Mouse (Mus musculus) gastrocnemius, postnatal 14 days (tissue): ENCODE data around the gene Qprt. TPM values are rescaled to one million over a fixed set of nuclear protein-coding genes. Genes with fewer than 3 reads are reported as not detected.

Experiments
- DNase-seq: peaks from one replicate; pipeline ENCODE4 v3.0.0; 2021; ENCODE audit warnings: mixed read lengths
- intact Hi-C: fragments of 180-260 bp; cut with DNase I; formaldehyde crosslinking; loops from one replicate; pipeline ENCODE4 v1.15.1; 2025; ENCODE audit warnings: low total_unique reads
- total RNA-seq, 2 experiments: library from RNA; stranded (reverse); gene quantifications; 2 replicates each; pipeline ENCODE4 v1.2.3; 2021

The Qprt gene
- total RNA-seq, 2 experiments from 2014 or later = 0.97 to 1.4 TPM

DNA sequence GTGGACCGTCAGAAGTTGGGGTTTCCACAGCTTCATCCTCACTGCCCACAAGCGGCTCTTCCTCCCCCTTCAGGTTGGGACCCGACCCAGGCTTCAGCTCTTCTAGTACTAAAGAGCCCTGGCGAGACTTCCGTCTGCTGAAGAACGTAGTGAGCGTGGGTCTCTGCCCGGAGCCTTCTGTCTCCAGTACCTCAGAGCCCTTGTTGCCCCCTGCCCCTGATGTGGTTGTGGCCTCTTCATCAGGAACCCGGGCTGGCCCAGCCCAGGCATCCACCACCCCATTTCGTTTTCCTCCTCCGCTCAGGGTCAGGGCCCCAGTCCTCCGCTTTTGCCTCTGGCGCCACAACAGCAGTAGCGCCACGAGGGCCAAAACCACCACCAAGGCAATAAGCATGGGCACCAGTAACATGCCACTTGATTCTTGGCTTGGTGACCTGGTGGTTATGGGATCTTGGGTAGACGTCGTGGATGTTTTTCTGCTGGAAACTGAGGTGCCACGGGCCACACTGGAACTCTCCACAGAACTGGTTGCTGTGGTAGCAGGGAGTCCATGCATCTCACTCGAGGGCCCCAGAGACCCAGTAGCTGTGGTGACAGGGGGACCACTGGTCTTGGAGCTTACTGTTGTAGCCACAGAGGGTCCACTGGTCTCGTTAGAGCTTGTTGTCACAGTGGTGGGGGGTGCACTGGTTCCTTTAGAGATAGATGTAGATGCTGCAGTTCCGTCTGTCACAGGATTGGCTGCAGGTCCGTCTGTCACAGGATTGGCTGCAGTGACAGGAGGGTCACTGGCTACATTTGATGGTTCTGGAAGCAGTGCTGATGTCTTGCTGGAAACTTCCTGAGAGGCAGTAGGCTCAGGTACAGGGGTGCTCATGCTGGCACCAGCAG is 14.4 kb upstream of the Qprt start:
- intact Hi-C loops = no loop called here

DNA sequence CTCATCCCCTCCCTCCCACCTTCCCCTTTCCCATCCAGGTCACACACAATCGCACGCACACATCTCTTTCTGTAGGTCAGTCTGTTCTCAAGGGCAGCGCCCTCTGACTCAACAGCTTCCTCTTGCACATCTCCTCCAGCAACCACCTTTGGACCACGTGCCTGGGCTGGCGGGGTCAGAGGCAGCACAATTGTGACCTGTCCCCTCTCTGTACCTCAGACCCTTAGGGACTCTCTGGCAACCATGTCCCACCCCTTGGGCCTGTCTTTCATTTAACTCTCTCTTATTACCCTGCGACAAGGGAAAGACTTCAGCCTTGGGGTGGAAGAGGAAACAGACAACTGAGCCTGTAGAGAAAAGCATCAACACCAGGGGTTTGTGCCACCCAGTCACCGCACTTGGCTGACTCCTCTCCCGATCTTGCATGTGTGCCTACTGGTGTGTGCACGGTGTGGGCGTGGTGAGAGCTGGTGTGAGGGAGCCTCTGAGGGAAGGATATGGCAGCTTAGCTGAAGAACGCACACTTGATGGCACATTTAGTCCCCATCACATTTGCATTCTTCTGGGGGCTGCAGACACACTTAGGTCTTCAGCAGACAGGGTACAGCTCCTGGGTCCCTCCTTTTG is 12.9 kb upstream of the Qprt start:
- intact Hi-C loops = loop anchor here (5.0 kb wide), 1 partner anchor 47 kb away; no protein-coding TSS in a partner anchor

More for the DNA sequence above, 14.4 kb upstream of the Qprt start:
- DNase-seq = no peak

DNA sequence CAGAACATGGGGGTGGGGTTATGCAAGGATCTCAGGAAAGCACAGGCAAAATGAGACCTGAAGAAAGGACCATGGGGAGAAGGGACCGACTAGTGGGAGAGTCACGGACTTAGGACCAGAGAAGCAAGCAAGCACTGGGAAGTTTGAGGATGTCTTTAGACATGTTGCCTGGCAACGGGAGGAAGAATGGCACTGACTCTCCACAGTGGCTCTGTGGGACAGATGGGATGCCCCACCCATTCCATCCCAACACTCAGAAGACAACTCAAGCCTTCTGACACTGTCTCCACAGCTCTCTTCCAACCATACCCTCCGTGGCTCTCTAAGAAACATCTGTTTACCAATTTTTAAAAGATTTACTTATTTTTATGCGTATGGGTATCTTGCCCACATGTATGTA is 11.1 kb upstream of the Qprt start:
- intact Hi-C loops = loop anchor here (5.0 kb wide), 1 partner anchor 49 kb away; no protein-coding TSS in a partner anchor
- no peak for DNase-seq

More for the DNA sequence above, 12.9 kb upstream of the Qprt start:
- DNase-seq = no peak

DNA sequence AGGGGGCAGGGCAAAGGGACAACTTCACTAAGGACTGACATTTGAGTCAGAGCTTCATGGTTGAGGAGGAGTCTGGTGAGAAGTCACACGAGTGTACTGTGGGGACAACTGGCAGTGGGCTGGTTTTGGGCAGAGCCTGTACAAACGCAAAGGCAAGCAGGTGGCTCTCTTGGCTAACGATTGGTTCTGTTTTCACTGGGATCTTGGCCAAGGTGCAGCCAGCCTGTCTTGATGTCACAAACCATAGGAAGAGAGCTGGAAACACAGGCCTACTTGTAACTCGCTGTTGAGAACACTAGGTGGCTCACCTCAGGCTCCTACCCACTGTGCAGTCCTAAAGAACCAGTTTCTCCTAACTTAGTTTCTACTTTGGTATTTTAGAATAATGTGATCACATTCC is 7.6 kb upstream of the Qprt start:
- intact Hi-C loops = loop anchor here (5.0 kb wide), 1 partner anchor 53 kb away; no protein-coding TSS in a partner anchor
- no peak for DNase-seq

DNA sequence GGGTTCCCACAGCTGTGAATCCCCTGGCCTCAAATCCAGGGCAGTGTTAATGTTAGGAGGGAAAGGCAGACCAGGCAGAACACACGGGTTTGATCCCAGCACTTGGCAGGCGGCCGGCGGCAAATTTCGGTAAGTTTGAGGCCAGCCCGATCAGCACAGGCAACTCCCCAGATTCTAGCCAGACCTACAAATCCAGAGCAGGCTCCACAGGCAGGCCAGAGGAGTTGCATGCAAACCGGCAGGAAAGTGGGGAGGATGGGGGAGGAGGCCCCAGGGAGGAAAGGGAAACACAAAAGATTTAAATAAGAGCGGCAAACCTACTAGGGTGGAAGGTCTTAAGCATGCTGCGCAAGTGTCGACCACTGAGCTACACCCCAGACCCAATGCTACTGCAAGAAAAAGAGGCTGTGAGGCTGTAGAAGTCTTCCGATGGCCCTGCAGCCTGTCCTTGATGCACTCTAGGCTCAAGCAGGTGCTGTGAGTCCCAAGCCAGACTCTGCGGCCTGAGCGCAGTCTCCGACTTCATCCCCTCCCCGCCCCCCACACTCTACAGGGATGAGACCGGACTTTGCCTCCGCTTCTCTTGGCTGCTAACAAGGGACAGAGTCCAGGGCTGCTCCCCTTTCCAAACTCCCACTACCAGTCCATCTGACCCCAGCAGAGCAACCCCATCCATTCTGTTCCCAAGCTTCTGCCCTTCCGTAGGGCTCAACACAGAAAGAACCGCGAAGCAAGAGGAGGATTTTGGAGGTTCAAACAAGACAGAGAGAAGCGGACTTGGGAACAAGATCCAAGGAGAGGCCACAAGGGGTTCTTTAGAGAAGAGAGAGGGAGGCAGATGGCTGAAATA is 740 bp downstream of the Qprt start:
- DNase-seq = no peak

DNA sequence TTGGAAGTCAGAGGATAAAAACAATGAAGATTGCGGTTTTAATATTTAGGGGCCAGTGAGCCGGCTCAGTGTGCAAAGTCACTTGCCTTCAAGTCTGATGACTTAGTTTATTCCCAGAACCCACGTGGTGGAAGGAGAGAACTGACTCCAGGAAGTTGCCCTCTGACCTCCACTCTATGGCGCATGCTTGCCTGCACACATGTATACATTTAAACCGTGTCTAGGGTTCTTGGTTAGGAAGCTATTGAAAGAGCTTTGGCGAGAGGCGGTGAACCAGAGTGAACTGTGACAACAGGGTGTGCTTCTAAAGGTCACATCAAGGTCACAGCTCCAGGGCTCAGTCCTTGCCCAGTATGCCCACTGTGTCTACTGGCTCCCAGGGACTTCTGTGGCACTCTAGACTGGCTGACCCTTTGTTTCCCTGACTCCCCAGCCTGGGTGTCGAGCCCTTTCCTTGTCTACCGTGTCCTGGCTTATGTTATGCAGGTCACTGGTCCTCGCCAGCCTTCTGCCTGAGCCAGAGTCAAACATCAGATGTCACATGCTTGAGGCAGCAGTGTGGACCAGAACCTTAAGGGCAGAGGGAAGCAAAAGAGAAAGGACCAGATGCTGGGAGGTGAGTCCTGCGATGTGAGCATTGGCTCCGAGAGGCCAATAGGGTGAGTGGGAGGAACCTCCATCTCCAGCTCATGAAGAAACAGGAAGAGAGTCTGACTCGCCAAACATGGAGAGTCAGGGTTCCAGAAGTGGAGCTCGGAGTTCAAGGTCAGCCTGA is 3.2 kb downstream of the Qprt start:
- intact Hi-C loops = no loop called here
- no peak for DNase-seq

More for the DNA sequence above, 740 bp downstream of the Qprt start:
- intact Hi-C loops = no loop called here

DNA sequence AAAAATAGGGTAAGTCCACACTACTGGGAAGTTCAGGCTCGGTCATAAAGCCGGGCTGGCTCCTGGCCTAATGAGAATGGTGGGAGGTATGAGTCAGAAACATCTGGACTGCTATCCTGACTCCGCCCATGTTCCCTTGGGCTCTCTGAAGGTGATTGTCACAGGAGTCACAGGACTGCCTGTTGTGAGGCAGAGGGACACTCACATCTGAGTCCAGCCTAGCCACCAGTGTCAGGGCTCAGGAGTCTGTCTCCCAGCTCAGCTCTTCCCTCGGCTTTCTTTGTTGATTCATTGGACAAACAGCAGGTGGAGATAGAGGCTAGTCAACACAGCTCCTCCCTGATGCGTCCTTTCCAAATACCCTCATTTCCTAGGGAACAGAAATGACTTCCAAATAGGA is 4.1 kb downstream of the Qprt start:
- intact Hi-C loops = no loop called here
- DNase-seq = no peak

DNA sequence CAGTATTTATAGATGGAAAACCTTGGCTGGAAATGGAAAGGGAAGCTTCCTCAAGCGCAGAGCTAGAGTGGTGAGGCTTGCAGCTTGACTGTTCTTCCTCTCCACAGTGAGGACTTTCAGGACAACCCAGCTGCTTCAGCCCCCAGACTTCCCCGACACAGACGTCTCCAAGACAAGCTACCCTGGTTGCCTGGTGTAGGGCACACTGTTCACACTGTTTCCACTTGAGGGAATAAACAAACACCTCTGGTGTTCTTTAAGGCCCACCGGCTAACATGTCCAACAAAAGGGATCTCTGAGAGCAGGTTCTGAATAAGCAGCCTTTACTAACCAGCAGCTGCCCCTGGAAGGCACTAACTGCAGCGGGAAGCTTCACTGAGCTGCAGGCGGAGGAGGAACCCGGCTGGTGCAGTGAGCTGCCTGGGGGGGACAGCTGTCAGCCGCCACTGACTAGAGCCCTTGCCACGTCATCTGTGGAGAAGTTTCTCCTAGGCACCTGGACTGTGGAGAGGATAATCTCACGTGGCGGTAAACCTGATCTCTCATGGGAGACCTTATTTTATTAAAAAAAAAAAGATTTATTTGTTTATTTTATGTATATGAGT is 5.6 kb downstream of the Qprt start:
- DNase-seq = no peak
- intact Hi-C loops = no loop called here

DNA sequence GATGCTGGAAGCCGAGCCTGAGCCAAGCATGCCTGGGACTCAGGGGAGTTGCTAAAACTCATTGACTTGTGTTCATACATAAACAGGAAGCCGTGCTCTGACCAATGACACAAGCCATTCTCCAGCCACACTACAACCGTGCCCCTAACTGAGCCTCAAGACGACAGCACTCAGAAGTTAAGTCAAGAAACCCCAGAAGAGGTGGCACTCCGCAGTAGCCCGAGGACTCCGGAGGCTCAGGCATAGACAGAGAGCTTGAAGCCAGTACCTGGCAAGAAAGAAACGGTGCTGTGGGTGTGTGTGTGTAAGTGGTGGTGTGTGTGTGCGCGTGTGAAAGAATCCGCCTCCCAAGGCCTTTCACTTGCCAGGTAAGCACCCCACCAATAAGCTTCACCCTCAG is 7.1 kb downstream of the Qprt start:
- intact Hi-C loops = no loop called here
- DNase-seq = no peak

DNA sequence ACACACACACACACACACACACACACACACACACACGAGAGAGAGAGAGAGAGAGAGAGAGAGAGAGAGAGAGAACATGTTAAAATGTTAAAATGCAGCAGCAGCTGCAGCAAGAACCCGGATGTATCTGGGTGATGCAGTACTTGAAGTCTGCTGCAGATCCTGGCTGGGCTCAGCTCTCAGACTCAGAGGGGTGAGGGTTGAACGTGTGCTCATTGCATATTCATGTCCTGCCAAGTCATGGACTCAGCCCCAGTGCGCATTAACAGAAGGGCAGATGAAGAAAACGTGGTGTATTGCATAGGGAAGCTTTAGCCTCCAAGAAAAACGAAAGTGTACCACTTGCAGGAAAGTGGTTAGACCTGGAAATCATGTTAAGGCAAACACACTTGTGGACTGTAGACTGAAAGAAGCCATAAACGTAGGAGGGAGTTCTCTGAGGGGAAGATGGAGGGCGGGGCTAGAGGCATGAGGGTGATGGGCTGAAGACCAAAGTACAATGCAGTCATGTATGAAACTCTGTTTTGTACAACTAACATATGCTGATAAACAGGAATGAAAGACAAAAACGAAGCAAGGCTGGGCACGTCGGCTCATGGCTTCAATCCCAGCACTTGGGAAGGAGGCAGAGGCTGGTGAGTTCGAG is 8.3 kb downstream of the Qprt start:
- no peak for DNase-seq
- intact Hi-C loops = no loop called here

DNA sequence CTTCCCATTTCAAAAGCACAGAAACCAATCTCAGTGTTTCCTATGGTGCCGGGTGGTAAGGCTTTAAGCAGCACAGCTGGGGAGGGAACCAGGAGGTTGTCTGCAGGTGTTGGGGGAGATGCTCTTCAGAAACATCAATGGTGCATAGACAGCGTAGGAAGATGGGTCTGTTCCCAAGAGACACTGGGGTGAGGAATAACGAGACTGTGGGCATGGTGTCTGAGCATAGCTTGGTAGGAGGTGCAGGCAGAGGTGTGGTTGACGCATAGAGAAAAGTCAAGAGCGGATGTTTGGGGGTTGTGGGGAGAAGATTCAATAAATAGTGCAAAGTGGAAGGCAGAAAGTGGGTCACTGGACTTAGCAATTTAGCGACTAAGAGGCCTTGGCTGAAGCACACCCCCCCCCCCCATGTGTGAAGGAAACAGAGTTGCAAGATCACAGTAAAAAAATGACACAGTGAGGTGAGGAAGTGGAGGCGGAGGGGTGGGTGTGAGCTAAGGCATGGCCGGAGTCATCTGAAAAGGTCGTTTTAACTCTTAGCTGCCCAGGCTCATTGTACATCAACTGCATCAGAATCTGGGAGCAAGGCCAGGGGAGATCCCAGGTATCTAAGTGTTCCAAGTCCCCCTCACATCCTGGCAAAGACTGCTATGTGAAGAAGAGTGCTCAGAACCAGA is 9.0 kb downstream of the Qprt start:
- DNase-seq = no peak
- intact Hi-C loops = no loop called here

DNA sequence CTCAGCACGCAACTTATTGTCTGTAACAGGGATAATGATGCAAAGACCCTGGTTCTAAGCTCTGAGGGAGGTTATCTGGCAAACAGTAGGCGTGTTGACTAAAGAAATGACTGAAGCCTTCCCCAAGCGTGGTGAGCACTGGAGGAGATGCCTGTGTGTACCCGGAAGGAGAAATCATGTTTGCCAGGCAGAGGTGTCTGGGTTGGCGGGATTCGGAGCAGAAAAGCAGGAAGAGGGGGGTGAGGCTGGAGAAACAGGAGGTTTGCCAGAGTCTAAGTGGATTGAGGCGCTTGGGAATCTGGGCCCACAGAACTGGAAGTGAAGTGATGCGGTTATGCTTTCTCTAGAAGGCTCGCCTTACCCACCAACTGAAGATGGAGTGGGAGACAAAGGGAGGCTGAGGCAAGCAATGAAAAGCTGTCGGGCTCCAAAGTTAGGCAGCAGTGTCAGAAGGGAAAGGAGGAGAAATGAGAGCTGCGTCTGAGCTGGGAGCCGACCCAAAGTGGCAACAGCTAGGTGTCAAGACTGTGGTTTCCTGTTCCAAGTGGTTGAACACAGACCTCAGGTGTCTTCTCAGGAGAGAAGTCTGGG is 9.7 kb downstream of the Qprt start:
- no peak for DNase-seq
- intact Hi-C loops = no loop called here

DNA sequence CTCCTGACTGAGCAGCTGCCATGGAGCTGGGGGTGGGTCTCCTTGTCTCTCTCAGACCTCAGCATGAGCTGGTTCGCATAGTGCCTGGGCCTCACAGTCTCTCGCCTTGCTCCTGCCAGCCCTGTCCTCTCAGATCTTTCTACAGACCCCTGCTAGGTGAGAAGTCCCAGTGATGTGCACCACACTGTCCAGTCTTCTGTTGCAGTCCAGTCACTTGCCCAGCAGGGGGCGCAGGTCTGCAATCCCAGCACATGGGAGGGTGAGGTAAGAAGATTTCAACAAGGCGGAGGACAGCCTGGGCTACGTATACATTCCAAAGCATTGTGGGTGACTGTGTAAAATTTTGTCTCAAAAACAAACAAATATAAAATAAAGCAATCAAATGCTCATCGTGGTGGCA is 10.6 kb downstream of the Qprt start:
- peak; percentile 56 for DNase-seq
- intact Hi-C loops = loop anchor here (2.0 kb wide), 1 partner anchor 281 kb away; the partner anchor contains the start of gene 4930451I11Rik

DNA sequence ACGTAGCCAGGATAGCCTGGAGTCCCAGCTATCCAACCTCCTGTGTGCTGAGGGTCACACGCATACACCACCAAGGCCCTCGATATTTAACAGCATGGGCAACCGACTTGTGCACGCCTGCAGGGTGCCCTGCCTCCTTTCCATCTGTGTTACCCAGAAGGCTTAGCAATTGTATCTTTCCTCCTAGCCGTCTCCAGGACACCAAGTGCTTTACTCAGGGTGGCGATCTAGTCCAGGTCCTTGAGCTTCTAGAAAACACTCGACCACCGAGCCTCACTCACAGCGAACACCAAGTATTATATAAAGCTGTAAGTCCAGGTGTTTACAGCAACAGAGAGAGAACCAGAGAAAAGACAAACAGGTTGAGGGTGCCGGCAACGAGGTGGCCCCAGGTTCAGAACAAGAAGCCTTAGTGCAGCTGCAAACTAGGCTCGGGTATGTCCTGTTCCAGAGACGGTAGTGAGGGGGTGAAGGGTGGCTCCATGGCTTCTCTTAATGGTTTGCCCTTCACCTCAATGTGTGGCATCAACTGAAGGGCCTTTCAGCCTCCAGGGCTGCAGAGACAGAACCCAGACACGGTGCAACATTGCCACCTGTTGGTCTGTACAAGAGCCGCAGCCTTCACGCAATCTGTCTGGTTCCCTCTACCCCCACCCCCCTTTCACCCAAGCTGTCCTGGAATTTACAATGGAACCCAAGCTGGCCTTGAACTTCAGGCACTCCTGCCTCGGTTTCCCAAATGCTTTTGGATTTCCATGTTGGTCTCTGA is 11.6 kb downstream of the Qprt start:
- peak; percentile 70 for DNase-seq
- intact Hi-C loops = loop anchor here (2.0 kb wide), 1 partner anchor 280 kb away; the partner anchor contains the start of gene 4930451I11Rik

DNA sequence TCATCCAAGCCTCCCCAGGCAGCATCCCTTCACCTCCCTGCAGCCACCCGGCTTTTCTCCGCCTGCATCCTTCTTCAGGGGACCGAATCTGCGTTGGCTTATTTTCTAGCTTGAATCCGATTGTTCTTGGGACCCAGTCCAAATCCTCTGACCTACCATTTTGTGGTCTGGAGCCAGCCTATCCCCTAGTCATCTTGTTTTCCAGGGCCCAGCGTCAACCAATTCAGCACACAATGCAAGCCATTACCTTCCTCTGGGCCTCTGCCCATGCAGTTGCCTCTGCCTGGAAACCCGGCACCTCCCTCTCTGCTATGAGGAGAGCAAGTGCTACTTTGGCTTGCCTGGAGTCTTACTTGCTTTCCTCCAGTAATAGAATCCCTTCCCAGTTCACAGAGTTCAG is 16.5 kb downstream of the Qprt start:
- intact Hi-C loops = loop anchor here (5.0 to 10.0 kb wide), 2 partner anchors 121 to 283 kb away; no protein-coding TSS in a partner anchor
- no peak for DNase-seq

DNA sequence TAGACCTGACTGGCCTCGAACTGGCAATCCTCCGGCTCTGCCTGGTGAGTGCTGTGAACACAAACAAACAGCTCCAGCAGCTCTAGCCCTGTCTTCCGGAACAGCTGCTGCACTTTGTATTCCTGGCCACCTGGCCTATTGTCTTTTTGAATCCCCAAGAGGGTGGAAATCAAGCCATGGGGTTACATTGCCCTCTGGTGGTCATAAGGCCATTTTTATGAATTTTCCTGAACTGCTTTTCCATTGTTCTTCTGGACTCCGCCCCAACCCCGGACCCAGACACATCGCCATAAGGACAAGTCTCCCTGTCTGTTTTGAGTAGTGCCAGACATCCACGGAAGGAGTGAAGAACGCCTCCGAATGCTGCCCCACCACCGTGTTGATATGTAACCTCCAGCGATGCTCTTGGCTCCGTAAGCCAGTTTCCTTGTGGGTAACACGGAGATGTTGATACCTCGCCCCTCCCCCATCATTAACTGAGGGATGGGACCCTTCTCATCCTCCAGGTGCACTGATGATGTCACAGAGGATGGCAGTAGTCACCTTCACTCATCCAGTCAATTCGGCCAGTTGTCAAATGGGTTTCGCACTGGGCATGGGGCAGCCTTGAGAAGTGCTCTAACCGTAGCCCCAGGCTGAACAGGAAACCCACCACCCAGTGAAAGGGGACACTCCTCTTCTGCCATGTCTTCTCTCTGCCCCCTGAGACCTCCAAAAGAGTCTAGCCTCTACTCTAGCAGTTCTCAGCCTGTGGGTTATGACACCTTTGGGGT is 17.3 kb downstream of the Qprt start:
- peak; percentile 52 for DNase-seq
- intact Hi-C loops = loop anchor here (5.0 to 10.0 kb wide), 2 partner anchors 120 to 282 kb away; no protein-coding TSS in a partner anchor
